Comparison of ENCODE assay signal across 8 mouse cellular contexts in the genomic region with DNA sequence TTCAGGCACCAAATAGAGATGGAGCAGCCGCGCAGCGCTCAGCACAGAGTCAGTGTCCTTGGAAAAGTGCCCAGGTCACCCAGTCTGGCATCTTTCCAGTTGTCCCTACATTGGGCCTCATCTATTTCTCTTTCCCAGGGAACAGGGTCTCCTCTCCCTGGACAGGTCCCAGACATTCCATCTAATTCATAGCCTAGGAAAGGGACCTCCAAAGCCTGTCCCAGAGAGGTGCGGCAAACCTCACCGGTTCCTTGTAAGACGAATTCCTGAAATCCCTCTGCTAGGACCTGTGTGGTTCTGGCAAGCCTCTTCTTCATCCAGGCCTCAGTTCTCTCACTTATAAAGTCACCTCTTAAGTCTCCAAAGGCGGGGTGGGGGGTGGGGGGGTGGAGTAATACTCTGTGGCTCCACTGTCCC. TPM values are rescaled to one million over a fixed set of nuclear protein-coding genes. Genes with fewer than 3 reads are reported as not detected.
DNase-seq lines count a peak whose midpoint lies in the region; ATAC-seq and TF ChIP-seq lines count a peak whose summit lies in the region.

No protein-coding gene starts in this region.

- no peak for ATAC-seq in intestine, embryonic 16.5 days
- ATAC-seq in intestine, embryonic 15.5 days, result no peak
- ATAC-seq in hindbrain, embryonic 16.5 days, result no peak; the same call in 1 of the 2 replicates
- ATAC-seq in midbrain, embryonic 13.5 days, result no peak; the same call in none of the 2 replicates

- H3K27me3 ChIP-seq in intestine, embryonic 16.5 days (replicated peaks; ENCODE audit: control insufficient read depth, insufficient read depth, low read length), result no peaks in the 10 kb centered on the region
- H3K27me3 ChIP-seq in intestine, embryonic 15.5 days (replicated peaks), result no peaks in the 10 kb centered on the region
- H3K27me3 ChIP-seq in hindbrain, embryonic 16.5 days (replicated peaks; ENCODE audit: control insufficient read depth, insufficient read depth, low read length), result no peaks in the 10 kb centered on the region
- no peaks in the 10 kb centered on the region for H3K27me3 ChIP-seq in midbrain, embryonic 13.5 days

- no peak for TF ChIP-seq CTCF in embryonic fibroblast, embryonic 13.5 days (IDR thresholded peaks at IDR 0.05; ENCODE audit: borderline replicate concordance, insufficient read depth, low read length)

- H3K9ac ChIP-seq in intestine, embryonic 16.5 days (ENCODE audit: low read depth, low read length), result 0 out of 2 replicates have a peak overlapping the region, but pooled peaks have one; percentile 6
- no peak overlapping the region for H3K9ac ChIP-seq in intestine, embryonic 15.5 days
- H3K9ac ChIP-seq in hindbrain, embryonic 16.5 days (ENCODE audit: low read depth, low read length), result no peak overlapping the region
- peak overlapping the region; percentile 44 for H3K9ac ChIP-seq in midbrain, embryonic 13.5 days (replicated peaks)

- peaks cover 26% of the 10 kb centered on the region for H3K4me1 ChIP-seq in intestine, embryonic 16.5 days (ENCODE audit: control insufficient read depth, insufficient read depth, low read length)
- H3K4me1 ChIP-seq in intestine, embryonic 15.5 days (replicated peaks), result peaks cover 28% of the 10 kb centered on the region
- peaks cover 2% of the 10 kb centered on the region; the same call in 1 of the 2 replicates for H3K4me1 ChIP-seq in embryonic fibroblast, embryonic 13.5 days (ENCODE audit: control insufficient read depth, insufficient read depth, low read length)
- H3K4me1 ChIP-seq in hindbrain, embryonic 16.5 days (ENCODE audit: control insufficient read depth, insufficient read depth, low read depth, low read length), result peaks cover 49% of the 10 kb centered on the region
- peaks cover 72% of the 10 kb centered on the region for H3K4me1 ChIP-seq in midbrain, embryonic 13.5 days (replicated peaks)

- H3K36me3 ChIP-seq in intestine, embryonic 16.5 days (ENCODE audit: control insufficient read depth, insufficient read depth, low read length), result peaks cover 10% of the 10 kb centered on the region
- H3K36me3 ChIP-seq in intestine, embryonic 15.5 days, result peaks cover 5% of the 10 kb centered on the region
- peaks cover 23% of the 10 kb centered on the region for H3K36me3 ChIP-seq in hindbrain, embryonic 16.5 days (ENCODE audit: control insufficient read depth, insufficient read depth, low read length)
- H3K36me3 ChIP-seq in midbrain, embryonic 13.5 days, result peaks cover 44% of the 10 kb centered on the region

- intact Hi-C loops in left cerebral cortex, postnatal 14 days (cut with DNase I), result no loop called here

- H3K9me3 ChIP-seq in intestine, embryonic 16.5 days (ENCODE audit: control insufficient read depth, low read length), result no peaks in the 10 kb centered on the region
- H3K9me3 ChIP-seq in intestine, embryonic 15.5 days, result no peaks in the 10 kb centered on the region
- no peaks in the 10 kb centered on the region for H3K9me3 ChIP-seq in hindbrain, embryonic 16.5 days (ENCODE audit: control insufficient read depth, low read length)
- no peaks in the 10 kb centered on the region for H3K9me3 ChIP-seq in midbrain, embryonic 13.5 days

- H3K27ac ChIP-seq in intestine, embryonic 16.5 days (ENCODE audit: low read length), result no peak overlapping the region
- H3K27ac ChIP-seq in intestine, embryonic 15.5 days, result no peak overlapping the region
- peak overlapping the region; percentile 36 for H3K27ac ChIP-seq in embryonic fibroblast, embryonic 13.5 days (ENCODE audit: insufficient read depth, low read length)
- peak overlapping the region; percentile 62 for H3K27ac ChIP-seq in hindbrain, embryonic 16.5 days (ENCODE audit: low read depth, low read length)
- H3K27ac ChIP-seq in midbrain, embryonic 13.5 days, result peak overlapping the region; percentile 78

- H3K4me2 ChIP-seq in intestine, embryonic 16.5 days (ENCODE audit: low read depth, low read length), result no peak overlapping the region
- H3K4me2 ChIP-seq in intestine, embryonic 15.5 days (replicated peaks), result no peak overlapping the region
- peak overlapping the region; percentile 1; the same call in 1 of the 2 replicates for H3K4me2 ChIP-seq in hindbrain, embryonic 16.5 days (ENCODE audit: low read length)
- peak overlapping the region; percentile 87 for H3K4me2 ChIP-seq in midbrain, embryonic 13.5 days (replicated peaks)

- no peak overlapping the region for H3K4me3 ChIP-seq in intestine, embryonic 16.5 days (ENCODE audit: low read length)
- no peak overlapping the region for H3K4me3 ChIP-seq in intestine, embryonic 15.5 days (replicated peaks)
- no peak overlapping the region for H3K4me3 ChIP-seq in embryonic fibroblast, embryonic 13.5 days (ENCODE audit: insufficient read depth, low read length)
- H3K4me3 ChIP-seq in hindbrain, embryonic 16.5 days (ENCODE audit: low read length), result no peak overlapping the region
- peak overlapping the region; percentile 8; the same call in 1 of the 2 replicates for H3K4me3 ChIP-seq in midbrain, embryonic 13.5 days (replicated peaks)

- WGBS in intestine, embryonic 16.5 days, result 52% methylated on average over 6 of the region's 7 CpGs
- WGBS in intestine, embryonic 15.5 days, result 33% methylated on average over 6 of the region's 7 CpGs
- 20% methylated on average over 6 of the region's 7 CpGs for WGBS in hindbrain, embryonic 16.5 days
- 15% methylated on average over 6 of the region's 7 CpGs for WGBS in midbrain, embryonic 13.5 days

- no peak for DNase-seq in left cerebral cortex, postnatal 14 days (ENCODE audit: low spot score in 2 of 2)
- no peak for DNase-seq in left cerebral cortex, adult 9 months (ENCODE audit: low spot score in 2 of 2)
- DNase-seq in left cerebral cortex, adult 18-20 months (ENCODE audit: low spot score in 2 of 2), result no peak

- no peak for TF ChIP-seq POLR2A in embryonic fibroblast, embryonic 13.5 days (IDR thresholded peaks at IDR 0.05; ENCODE audit: low read depth, low read length)

RNA-seq across cellular contexts. Expression of gene Txnrd2, which starts 30.6 kb away (rescaled TPM):
- 28.4 and 29.8 TPM in 2 replicates for polyA plus RNA-seq in intestine, embryonic 16.5 days (2015; fragmentation: Nextera tagmentation; extraction: Ambion mirVana)
- 25.4 and 25.8 TPM in 2 replicates for polyA plus RNA-seq in intestine, embryonic 15.5 days (2015; fragmentation: Nextera tagmentation; extraction: Ambion mirVana)
- 4.6 and 7.5 TPM in 2 replicates for polyA plus RNA-seq in embryonic fibroblast, embryonic 13.5 days (2011; ENCODE audit: insufficient read length, low read depth, missing spikeins)
- polyA plus RNA-seq in hindbrain, embryonic 16.5 days (2015; fragmentation: Nextera tagmentation; extraction: Ambion mirVana), result 37.5 and 40.6 TPM in 2 replicates
- 25.9 and 28.6 TPM in 2 replicates for polyA plus RNA-seq in midbrain, embryonic 13.5 days (2015; fragmentation: Nextera tagmentation; extraction: Ambion mirVana)
- 10 to 100 TPM; 18.9 to 25.2 TPM for total RNA-seq in left cerebral cortex, postnatal 14 days (2021)
- total RNA-seq in left cerebral cortex, adult 18-20 months (2021), result 10 to 100 TPM; 19.4 to 21.3 TPM

RNA-seq across cellular contexts. Expression of gene Comt, which starts 31.0 kb away (rescaled TPM):
- polyA plus RNA-seq in intestine, embryonic 16.5 days (2015; fragmentation: Nextera tagmentation; extraction: Ambion mirVana), result 109 and 110 TPM in 2 replicates
- 89.5 and 97.1 TPM in 2 replicates for polyA plus RNA-seq in intestine, embryonic 15.5 days (2015; fragmentation: Nextera tagmentation; extraction: Ambion mirVana)
- 89.2 and 96.0 TPM in 2 replicates for polyA plus RNA-seq in embryonic fibroblast, embryonic 13.5 days (2011; ENCODE audit: insufficient read length, low read depth, missing spikeins)
- polyA plus RNA-seq in hindbrain, embryonic 16.5 days (2015; fragmentation: Nextera tagmentation; extraction: Ambion mirVana), result 119 and 123 TPM in 2 replicates
- polyA plus RNA-seq in midbrain, embryonic 13.5 days (2015; fragmentation: Nextera tagmentation; extraction: Ambion mirVana), result 75.7 and 78.8 TPM in 2 replicates
- total RNA-seq in left cerebral cortex, postnatal 14 days (2021), result 10 to 100 TPM; 74.2 to 80.8 TPM
- total RNA-seq in left cerebral cortex, adult 18-20 months (2021), result 10 to 100 TPM; 90.5 to 91.4 TPM

RNA-seq across cellular contexts. Expression of gene Arvcf, which starts 47.6 kb away (rescaled TPM):
- polyA plus RNA-seq in intestine, embryonic 16.5 days (2015; fragmentation: Nextera tagmentation; extraction: Ambion mirVana), result 18.4 and 21.7 TPM in 2 replicates
- polyA plus RNA-seq in intestine, embryonic 15.5 days (2015; fragmentation: Nextera tagmentation; extraction: Ambion mirVana), result 21.7 and 22.1 TPM in 2 replicates
- polyA plus RNA-seq in embryonic fibroblast, embryonic 13.5 days (2011; ENCODE audit: insufficient read length, low read depth, missing spikeins), result 6.7 and 8.1 TPM in 2 replicates
- polyA plus RNA-seq in hindbrain, embryonic 16.5 days (2015; fragmentation: Nextera tagmentation; extraction: Ambion mirVana), result 68.3 and 80.3 TPM in 2 replicates
- polyA plus RNA-seq in midbrain, embryonic 13.5 days (2015; fragmentation: Nextera tagmentation; extraction: Ambion mirVana), result 109 and 111 TPM in 2 replicates
- total RNA-seq in left cerebral cortex, postnatal 14 days (2021), result 10 to 100 TPM; 41.4 to 42.3 TPM
- 10 to 100 TPM; 40.7 TPM for total RNA-seq in left cerebral cortex, adult 18-20 months (2021)

RNA-seq across cellular contexts. Expression of gene Tango2, which starts 47.7 kb away (rescaled TPM):
- polyA plus RNA-seq in intestine, embryonic 16.5 days (2015; fragmentation: Nextera tagmentation; extraction: Ambion mirVana), result 62.4 and 69.8 TPM in 2 replicates
- 43.0 and 49.4 TPM in 2 replicates for polyA plus RNA-seq in intestine, embryonic 15.5 days (2015; fragmentation: Nextera tagmentation; extraction: Ambion mirVana)
- polyA plus RNA-seq in embryonic fibroblast, embryonic 13.5 days (2011; ENCODE audit: insufficient read length, low read depth, missing spikeins), result 27.1 and 32.7 TPM in 2 replicates
- polyA plus RNA-seq in hindbrain, embryonic 16.5 days (2015; fragmentation: Nextera tagmentation; extraction: Ambion mirVana), result 101 and 112 TPM in 2 replicates
- 63.1 and 66.5 TPM in 2 replicates for polyA plus RNA-seq in midbrain, embryonic 13.5 days (2015; fragmentation: Nextera tagmentation; extraction: Ambion mirVana)
- 100 to 1,000 TPM; 122 to 135 TPM for total RNA-seq in left cerebral cortex, postnatal 14 days (2021)
- total RNA-seq in left cerebral cortex, adult 18-20 months (2021), result 100 to 1,000 TPM; 137 to 148 TPM

Comparison
In these comparisons a context has a peak if more than half of its experiments do, and no peak if none do; other contexts are left out.
1. H3K9ac ChIP-seq: peak in intestine, embryonic 16.5 days (single experiment) and midbrain, embryonic 13.5 days (single experiment); none in intestine, embryonic 15.5 days (single experiment) and hindbrain, embryonic 16.5 days (single experiment).
2. H3K27ac ChIP-seq: peak in embryonic fibroblast, embryonic 13.5 days (single experiment), hindbrain, embryonic 16.5 days (single experiment) and midbrain, embryonic 13.5 days (single experiment); none in intestine, embryonic 16.5 days (single experiment) and intestine, embryonic 15.5 days (single experiment).
3. H3K4me2 ChIP-seq: peak in hindbrain, embryonic 16.5 days (single experiment) and midbrain, embryonic 13.5 days (single experiment); none in intestine, embryonic 16.5 days (single experiment) and intestine, embryonic 15.5 days (single experiment).